Mouse (Mus musculus) ovary, postnatal 10 days (tissue): Measurements from ENCODE around the gene Lipe.
A peak's percentile ranks its signal among the peaks of the same experiment; 100 is the strongest.

Source experiments
- DNase-seq: peaks from one replicate; pipeline ENCODE4 v3.0.0; 2022; ENCODE audit warnings: low spot score

Gene Lipe

GRCm38 (mm10) chr7:25385850-25386555, 12.5 kb downstream of the Lipe start:
- DNase-seq, result no peak

GRCm38 (mm10) chr7:25385259-25385658, 13.3 kb downstream of the Lipe start:
- DNase-seq, result no peak

- no peak for DNase-seq
Measured at GRCm38 (mm10) chr7:25384818-25385217, 13.7 kb downstream of the Lipe start.

GRCm38 (mm10) chr7:25384318-25384717, 14.2 kb downstream of the Lipe start:
- DNase-seq, result no peak

- DNase-seq, result no peak
Measured at GRCm38 (mm10) chr7:25383891-25384290, 14.6 kb downstream of the Lipe start.

- DNase-seq, result no peak
Measured at GRCm38 (mm10) chr7:25383385-25383784, 15.1 kb downstream of the Lipe start.

- no peak for DNase-seq
Measured at GRCm38 (mm10) chr7:25382541-25382940, 16.0 kb downstream of the Lipe start.

- no peak for DNase-seq
Measured at GRCm38 (mm10) chr7:25381284-25381680, 17.2 kb downstream of the Lipe start.

- no peak for DNase-seq
Measured at GRCm38 (mm10) chr7:25380392-25381283, 17.9 kb downstream of the Lipe start.

GRCm38 (mm10) chr7:25379551-25380351, 18.8 kb downstream of the Lipe start:
- DNase-seq, result no peak

GRCm38 (mm10) chr7:25378181-25379100, 20.1 kb downstream of the Lipe start:
- DNase-seq, result no peak

- no peak for DNase-seq
Measured at GRCm38 (mm10) chr7:25377100-25377700, 21.3 kb downstream of the Lipe start.

GRCm38 (mm10) chr7:25376556-25376955, 22.0 kb downstream of the Lipe start:
- peak; percentile 75 for DNase-seq

- DNase-seq, result no peak
Measured at GRCm38 (mm10) chr7:25372441-25372840, 26.1 kb downstream of the Lipe start.

GRCm38 (mm10) chr7:25369058-25369749, 29.3 kb downstream of the Lipe start, which contains the start of gene Cnfn:
TSS of gene Cnfn (minus strand) at chr7:25369724.
- DNase-seq, result no peak

GRCm38 (mm10) chr7:25368333-25368732, 30.2 kb downstream of the Lipe start:
- DNase-seq, result no peak

GRCm38 (mm10) chr7:25367632-25368293, 30.7 kb downstream of the Lipe start:
- no peak for DNase-seq

GRCm38 (mm10) chr7:25365937-25366625, 32.4 kb downstream of the Lipe start:
- DNase-seq, result no peak

- no peak for DNase-seq
Measured at GRCm38 (mm10) chr7:25363632-25364031, 34.9 kb downstream of the Lipe start.
